Mouse (Mus musculus) gastrocnemius, adult 8-10 months (tissue): ENCODE data around the gene Kcna10. TPM values are rescaled to one million over a fixed set of nuclear protein-coding genes. Genes with fewer than 3 reads are reported as not detected.
A peak's percentile ranks its signal among the peaks of the same experiment; 100 is the strongest.

Experiments
- DNase-seq, 2 experiments: peaks; one replicate each; pipeline ENCODE4 v3.0.0; 2022; ENCODE audit warnings: low spot score in 2 of 2
- total RNA-seq, 4 experiments: library from RNA; stranded (reverse); gene quantifications; 2 replicates each; pipeline ENCODE4 v1.2.4; 2022

Kcna10 gene
- total RNA-seq, result not detected

DNA sequence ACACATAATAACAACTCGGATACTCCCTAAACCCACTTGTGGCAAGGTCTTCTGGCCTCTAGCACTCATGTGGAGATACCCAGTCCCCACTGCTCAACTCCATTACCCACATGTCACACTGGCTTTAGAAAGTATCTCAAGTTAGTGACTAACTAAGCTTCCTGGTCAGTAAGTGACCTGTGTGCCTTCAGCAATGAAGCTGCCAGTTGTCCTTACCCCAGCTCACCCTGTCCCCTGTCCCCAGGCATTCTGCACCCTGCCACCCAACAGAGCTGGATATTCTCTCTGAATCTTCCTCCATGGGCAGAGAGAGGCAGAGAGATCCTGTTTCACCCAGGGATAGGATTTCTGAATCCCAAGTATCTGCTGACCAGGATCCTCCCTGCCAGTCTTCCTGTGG, at the start of gene Kcna10:
Gene Kcna10, plus strand, starts transcription at position 301 of the 400 bp plus-strand sequence.
- no peak for DNase-seq

DNA sequence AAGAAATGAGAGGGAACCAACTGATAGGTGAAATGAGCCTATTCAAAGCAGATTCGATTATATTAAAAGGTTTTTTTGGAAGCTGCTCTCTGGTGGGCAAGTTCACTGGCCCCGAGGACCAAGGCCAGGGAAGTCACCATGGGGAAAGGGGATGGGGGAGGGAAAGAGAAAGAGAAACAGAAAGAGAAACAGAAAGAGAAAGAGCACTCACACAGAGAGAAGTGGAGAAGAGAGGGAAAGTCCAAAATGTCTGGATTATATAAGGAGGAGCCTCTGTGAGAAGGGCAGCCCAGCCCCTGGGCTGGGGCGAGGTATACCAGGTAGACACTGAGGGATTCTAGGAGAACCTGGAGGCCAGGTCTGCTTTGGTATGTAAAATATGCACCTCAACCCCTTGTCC, 48.4 kb upstream of the Kcna10 start:
- DNase-seq, result no peak

DNA sequence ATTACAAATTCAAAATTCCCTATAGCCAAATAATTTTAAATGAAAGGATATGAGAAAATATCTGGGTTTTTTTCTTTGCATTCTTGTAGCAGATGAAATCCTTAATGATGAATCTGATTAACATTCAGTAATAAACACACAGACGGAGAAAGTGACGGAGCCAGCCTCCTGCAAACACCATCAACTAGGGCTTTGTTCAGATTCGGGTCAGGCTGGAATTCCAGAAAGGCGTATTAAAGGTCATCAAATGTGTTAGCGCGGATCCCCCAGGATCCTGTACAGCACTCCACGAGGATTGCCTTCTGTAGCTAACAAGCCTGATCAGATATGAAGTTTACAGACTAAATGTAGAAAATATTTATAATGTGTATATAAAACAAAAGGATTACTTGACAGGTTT, 35.7 kb upstream of the Kcna10 start:
- DNase-seq, result no peak

DNA sequence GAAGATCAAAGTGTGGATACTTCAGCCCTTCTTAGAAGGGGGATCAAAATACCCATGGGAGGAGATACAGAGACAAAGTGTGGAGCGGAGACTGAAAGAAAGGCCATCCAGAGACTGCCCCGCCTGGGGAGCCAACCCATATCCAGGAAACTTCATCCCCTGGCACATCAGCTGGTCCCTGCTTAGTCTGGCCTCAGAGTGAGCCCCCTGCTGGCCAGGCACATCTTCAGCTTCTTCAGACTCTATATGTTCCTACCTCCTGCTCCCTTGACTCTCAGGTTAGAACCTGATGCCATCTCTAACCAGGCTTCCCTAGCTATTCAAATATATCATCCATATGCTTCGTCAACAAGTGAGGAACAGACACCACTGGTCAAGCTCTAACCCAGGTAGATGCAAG, 33.9 kb upstream of the Kcna10 start:
- DNase-seq, result peak; percentile 45 to 57

DNA sequence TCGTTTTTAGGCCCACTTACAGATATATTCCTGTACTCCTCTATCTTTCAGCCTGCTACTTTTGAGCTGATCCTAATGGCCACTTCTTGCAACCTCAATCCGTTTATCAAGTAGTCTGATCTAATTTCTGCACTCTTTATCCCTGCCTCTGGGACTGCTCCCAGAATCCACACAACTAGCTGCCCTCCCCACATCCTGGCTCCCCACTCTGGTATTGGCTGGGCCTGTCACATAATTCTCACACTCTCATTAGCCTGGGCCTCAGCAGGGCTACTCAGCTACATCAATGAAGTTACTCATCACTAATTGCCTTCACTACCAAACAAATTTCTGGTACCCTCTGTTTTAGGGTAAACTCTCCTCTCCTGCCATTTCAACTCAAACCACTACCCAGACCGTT, 32.4 kb upstream of the Kcna10 start:
- no peak for DNase-seq

DNA sequence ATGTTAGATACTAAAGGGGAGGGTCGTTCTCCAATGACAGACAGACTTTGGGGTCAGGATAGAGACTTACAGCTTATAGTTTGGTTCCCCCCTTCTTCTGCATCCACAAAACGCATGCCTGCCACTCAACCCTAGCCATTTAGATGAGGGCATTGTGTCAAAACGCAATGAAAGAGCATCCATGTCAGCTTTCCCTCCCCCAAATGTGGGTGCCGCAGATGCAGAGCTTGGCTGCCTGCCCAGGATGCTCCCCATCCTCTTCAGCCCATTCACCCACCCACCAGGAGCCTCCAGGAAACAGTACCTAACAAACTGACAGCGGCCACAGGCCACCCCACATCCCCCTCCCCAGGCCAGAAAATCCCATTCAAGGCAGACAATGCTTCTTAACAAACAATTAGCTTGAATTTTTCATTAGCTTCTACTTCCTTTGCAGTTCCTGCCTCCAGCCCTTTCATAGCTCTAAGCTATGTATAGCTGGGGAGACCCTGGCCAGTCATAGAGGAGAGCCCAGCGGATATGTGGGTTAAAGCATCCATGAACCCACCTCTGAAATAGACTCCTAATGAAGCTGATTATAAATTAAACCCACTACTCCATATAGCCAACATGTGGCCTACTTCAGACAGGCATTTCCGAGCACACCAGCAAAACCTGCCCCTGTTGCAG, 31.9 kb upstream of the Kcna10 start:
- no peak for DNase-seq

DNA sequence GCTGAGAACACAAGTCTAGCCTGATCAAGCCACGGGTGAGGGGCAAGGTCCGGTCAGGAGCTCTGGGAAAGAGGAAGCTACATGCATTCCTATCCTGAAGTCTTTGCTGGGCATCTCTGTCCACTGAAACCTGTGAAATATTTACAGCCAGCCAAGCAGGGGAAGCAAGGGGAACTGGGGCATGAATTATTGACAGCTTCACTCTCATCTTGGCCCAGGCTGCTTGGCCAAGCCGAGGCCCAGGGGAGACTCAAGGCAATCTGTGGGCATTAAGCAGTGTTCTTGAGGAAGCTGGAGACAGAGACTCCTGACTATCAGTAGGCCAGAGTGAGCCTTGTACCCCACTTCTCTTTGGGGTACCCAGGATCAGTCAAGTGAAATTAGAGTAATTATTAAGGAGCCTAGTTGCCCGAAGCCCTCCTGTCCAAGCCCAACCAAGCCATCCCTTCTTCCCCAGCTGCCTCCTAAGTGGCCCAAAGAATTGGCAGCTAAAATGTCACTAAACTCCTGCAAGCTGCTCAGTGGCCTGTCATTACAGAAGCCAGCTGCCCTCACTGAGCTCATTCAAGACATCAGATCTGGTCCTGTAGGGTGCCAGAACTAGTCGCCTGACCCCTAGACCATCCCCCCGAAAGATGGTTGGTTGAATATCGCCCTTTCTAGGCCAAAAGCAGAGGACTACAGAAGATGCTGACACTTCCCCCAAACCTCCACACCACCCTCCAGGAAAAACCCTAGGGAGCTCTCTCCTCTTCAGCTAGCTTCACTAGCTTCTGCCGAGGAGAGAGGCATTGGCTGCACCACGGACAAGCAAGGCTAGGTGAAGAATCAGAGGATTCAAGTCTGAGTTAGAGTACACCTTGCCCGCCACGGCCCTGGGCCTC, 28.8 kb upstream of the Kcna10 start:
- DNase-seq, result no peak

DNA sequence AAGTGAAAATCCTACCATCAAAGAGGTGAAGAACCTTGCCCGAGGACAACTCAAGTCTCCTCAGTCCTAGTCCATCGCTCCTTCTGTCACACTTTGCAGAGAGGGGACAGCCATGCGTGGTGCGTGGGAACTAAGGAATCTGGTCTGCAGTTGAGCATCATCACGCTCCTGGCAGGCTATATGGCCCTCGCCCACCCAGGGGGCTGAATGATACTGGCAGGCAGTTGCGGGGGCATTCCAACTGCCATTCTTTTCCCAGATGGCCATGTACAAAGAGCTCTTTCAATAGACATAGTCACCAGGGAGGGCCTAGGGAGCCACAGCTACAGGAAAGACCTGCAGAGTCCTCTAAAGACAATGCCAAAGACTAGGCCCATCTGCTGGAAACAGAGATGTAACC, 24.0 kb upstream of the Kcna10 start:
- no peak for DNase-seq

DNA sequence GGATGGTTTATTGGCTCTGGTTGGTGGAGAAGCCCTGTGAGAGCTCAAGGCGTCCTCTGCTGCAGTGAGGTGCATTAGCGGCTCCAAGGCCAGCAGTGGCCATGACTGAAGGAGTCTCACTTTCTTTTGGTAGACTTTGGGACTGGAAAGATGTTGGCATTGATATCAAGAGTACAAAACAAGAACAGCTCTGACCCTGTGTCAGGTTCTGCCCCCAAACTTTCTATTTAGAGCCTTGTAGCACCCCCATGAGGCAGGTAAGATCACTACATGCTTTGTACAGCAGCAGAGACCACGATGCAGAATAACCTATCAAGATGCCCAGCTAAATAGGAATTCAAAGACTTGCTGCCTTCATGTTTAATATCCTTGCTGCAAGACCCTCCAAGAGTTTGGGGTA, 23.4 kb upstream of the Kcna10 start:
- no peak for DNase-seq

DNA sequence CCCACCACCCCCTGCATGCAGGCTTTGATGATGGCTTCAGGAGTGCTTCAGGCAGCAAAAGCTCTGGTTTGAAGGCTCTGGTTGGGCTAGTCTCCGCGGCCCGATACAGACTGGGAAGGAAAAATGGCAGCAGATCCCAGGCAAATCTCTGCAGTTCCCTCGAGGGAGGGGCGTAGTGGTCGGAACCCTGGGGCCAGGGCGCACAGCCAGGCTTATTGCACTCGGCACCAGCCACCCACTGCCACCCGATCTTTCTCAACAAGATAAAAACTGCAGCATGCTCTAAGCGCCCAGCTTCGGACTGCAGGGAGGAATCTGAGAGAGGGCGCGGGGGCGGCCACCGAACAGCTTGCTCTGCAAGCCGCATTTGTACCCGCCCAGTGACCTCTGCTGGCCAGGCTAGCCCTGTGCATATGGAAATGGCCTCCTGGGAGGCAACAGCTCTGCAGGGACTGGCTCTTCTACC, 23.0 kb upstream of the Kcna10 start:
- DNase-seq, result peak in 1 of 2 experiments; percentile 27

DNA sequence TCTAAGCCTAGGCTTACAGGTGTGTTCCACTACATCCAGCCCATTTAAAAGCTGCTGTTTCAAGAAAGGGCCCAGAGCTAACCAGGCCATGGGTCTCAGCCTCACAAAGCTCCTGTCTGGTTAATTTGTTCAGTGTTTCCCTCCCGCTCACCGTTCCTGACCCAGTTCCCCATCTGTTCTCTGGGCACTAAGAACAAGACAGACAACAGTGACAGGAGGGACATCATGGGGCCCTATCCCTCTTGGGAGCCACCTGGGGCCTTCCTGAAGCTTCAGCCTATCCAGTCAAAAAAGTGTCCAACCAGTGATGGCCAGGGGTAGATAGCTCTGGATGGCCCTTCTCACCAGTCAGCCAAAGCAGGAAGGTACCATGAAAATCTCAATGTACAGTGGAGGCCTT, 20.1 kb upstream of the Kcna10 start:
- no peak for DNase-seq

DNA sequence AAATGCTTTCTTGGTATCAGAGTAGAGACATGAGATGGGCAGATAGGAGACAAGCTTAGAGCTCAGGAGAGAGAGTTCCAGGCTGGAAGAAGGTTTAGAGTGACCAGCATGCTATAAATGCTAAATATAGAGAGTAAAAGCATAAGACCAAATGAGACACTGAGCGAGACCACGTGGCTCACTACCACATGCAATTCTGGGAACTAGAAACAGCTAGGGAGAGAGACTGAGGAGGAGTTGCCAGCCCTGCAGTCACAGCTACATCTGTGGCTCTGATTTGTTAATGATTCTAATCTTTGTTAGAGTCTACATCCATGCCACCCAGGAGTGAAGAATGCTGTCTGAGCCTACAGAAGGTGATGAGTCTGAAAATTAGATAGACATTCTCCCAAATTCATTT, 13.3 kb upstream of the Kcna10 start:
- peak in 1 of 2 experiments; percentile 30 for DNase-seq

DNA sequence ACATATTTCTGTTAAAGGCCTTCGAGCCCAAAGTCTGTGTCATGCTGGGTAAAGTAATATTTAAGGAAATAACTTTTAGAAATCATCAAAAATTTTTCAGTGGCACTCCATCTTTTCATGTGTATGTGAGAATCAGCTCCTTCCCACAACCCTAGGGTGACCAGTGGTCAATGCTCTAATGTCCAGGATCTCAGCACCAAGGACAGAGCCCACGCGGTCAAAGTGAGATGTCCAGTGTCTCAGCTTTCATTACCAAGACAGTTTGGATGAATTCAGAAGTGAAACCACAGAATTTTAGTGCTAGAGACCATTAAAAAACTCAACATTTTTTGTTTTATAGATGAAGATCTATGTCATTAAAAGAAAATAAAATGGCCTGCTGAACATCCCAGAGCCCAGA, 10.9 kb upstream of the Kcna10 start:
- no peak for DNase-seq

DNA sequence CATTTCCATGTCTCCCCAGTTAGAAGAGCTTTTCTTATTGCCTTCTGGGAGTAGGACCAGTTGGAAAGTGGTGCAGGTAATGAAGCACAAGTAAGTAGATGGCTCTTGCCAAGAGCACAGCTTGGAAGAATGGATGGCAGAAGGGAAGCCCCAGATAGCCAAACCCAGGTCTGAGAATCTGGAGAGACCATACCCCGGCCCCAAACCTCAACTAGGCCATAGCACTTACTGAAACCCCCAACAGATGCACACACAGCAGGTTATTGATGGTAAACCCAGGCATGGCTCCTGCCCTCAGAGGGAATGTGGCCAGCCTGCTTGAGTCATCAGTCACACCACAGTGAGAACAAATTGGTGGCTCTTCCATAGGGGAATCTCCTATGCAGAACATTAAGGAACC, 10.3 kb upstream of the Kcna10 start:
- DNase-seq, result no peak

DNA sequence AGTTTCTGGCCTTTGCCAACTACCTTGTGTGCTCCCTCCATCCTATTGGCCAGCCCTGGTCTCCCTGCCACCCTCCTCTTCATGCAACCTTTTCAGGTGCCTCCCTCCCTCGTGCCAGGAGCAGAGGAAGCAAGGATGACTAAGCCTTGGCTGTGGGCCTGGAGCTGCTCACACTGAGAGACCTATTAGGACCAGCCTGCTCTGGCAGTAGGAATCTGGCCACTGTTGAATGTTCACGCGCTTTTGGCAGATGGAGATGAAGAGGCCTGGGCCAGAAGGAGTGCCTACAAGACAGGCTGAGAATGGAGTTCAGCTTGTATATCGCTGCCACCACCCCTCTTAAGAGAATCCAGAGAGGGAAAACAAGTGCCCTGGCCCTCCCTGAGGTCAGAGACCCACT, 7.4 kb upstream of the Kcna10 start:
- DNase-seq, result peak in 1 of 2 experiments; percentile 45

DNA sequence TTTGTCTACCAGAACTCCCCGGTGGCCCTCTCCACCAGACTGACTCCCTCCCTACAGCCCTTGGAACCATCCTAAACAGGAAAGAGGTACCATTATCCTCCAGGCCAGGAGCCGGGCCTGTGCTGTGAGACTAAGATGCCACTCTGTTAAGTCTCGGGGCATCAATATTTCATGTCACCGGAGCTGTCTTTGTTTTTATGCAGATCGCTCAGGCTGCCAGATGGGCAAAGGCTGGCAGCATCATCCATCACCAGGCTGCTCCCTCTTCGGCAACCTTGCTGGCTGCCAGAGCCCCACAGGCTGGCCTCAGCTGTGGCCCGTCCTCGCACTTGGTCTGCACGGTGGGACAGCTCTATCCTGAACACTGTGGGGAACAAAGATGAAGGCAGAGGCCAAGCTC, 6.4 kb upstream of the Kcna10 start:
- DNase-seq, result no peak

DNA sequence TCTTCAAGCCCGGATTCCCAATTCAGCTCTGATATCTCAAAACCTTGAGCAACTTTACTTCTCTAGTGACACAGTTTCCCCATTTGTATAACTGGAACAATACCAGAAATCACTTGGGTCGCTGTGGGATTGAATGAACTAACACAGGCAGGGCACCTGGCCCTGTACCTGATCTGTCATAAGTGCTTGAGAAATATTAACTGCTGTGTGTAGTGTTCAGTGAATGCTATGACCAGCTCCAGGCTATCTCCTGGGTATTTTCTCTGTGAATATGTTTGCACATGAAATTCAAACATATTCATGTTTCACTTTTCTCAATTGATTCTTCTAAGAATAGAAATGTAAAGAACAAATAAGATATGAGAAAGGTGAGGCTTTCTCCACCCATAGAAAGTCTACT, 2.0 kb upstream of the Kcna10 start:
- no peak for DNase-seq

DNA sequence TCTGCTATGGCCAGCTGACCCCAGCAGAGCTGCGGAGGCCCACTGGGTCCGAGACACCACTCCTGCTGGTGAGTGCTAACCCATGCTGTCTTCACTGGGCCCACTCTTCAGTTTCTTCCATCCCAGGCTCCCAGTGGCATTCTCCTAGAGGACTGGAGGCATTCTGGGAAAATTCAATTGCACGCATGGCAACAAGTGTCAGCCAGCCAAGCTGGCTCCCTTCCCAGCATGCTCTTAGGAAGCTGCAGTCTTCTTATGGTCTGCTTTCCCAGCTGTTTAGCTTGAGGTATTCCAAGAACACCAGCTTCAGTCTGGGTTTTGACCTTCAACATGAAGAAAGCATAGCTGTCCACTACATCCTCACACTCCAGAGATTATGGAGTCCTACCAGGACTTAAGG, 322 bp downstream of the Kcna10 start:
- no peak for DNase-seq

DNA sequence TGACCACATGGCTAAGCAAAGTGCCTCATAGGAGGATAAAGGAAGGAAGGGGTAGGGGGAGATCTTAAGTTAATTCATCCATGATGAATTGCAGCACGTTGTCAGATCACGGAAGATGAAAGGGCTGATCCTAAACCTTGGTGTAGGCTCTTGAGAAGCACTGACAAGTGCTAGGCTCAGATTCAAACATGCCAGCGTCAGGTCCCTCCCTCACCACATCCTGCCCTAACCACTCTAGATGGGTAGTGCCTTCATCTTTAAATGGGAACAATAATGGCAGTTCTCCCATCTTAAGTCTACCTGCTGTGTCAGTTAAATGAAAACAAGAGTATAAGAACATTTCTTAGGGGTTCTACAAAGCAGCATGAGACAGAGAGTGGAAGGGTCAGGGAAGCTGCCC, 2.7 kb downstream of the Kcna10 start:
- no peak for DNase-seq

DNA sequence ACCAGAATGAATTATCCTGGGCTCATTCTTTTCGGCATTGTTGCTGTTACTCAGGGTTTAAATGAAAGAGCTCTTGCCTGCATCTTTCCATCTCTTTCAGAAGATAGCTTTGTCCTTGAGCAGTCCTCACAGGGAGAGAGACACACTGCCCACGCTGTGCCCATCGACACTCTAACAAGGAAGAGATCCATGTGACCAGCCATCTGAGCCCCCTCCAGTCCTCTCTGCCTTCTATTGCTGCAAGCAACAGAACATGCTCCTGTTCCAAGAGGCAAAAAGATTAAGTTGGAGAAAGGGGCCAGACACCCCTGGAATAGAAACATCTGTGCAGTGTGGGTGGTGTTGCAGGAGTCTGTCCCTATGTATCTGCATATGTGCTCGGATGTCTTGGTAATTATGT, 4.2 kb downstream of the Kcna10 start:
- no peak for DNase-seq

DNA sequence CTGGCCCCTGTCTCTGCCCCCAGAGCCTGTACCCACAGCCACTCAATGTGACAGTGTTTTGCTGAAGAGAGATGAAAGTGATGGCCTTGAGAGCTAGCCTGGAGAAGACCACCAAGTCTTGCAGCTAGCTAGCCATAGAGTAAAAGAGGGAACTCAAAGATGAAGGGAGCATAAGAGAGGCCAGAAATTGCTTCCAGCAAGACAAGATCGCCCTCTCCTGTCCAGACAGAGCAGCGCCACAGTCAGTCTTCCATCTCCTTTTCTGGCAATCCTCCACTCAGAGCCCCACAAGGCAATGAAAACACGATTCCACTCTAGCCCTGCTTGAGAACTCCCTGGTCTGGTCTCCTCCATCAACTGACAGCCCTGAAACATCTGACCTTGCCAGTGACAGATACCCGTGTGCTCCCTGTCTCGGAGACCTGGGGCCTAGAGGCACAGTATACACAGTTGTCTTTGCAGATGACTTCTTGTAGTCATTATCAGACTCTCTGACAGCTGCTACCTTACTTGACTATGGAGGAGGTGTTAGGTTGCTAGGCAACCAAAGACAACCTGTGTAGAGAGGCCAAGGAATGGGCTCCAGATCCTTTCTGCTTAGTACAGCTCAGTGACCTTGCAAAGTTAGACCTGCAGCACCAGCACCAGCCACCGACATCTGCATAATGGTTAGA, 5.5 kb downstream of the Kcna10 start:
- DNase-seq, result no peak
